Mouse (Mus musculus): ENCODE results near the gene Zbtb16. TPM values are rescaled to one million over a fixed set of nuclear protein-coding genes. Genes with fewer than 3 reads are reported as not detected.
A peak's percentile ranks its signal among the peaks of the same experiment; 100 is the strongest.

Zbtb16 gene
- 6.0 and 7.0 TPM in 2 replicates for polyA plus RNA-seq (2014; fragmentation: Nextera tagmentation; extraction: Ambion mirVana)

DNA sequence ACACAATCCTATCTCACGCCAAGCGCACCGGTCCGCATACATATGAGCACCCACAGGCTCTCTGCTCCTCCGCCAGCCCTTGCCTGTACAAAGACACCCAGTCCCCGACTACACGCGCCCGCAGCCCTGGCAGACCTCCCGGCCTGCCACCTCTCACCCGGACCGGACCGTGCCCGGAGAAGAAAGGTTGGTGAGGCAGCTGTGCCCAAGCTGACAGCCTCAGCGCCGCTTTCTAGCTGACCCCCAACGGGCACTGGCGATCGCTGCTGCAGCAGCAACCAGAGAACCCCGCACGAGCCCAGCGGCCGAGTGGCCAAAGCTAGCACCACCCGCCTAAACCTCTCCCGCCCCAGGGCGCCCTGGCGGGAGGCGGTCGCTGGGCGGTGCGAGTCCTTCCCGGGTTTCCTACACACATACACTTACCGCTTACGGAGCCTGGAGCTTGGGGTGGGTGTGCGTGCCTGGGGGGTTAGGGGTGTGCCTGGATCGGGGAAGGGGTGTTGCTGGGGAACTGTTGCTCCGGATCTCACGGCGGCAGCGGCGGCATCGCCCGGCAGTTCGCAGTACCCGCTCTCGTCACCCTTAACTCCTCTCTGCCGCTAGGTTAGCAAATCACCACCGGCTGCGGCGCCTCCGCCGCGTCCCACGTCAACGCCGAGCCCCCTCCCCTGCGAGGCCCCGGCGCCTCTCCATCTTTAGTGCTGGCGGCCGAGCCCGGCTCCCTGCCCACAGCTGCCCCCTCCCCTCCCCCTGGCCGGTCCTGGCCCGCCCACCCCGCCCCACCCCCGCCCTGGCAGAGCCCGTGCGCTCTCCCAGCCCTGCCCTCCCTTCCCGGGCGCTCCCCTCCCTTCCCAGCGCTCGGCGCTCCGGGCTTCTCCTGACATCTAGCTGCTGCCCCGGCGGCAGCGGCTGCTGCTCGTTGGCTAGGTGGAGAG lies at the start of gene Zbtb16:
Gene Zbtb16 (minus strand): TSS at position 592 of the 935 bp plus-strand sequence.
- H3K4me3 ChIP-seq (replicated peaks; ENCODE audit: low read depth, low read length): peak within 1 kb of the TSS; percentile 68
- H3K9ac ChIP-seq (replicated peaks; ENCODE audit: low read length): peak within 1 kb of the TSS; percentile 67
- H3K36me3 ChIP-seq (ENCODE audit: control insufficient read depth, insufficient read depth, low read length): no peaks in the 10 kb centered on the region
- peaks cover 11% of the 10 kb centered on the region for H3K27me3 ChIP-seq (ENCODE audit: control insufficient read depth, insufficient read depth, low read length)
- DNase-seq (peak; percentile 93), ATAC-seq (ENCODE audit: low FRiP score, low TSS enrichment) (peak; percentile 85)
- H3K9me3 ChIP-seq (ENCODE audit: control insufficient read depth, low read length): no peaks in the 10 kb centered on the region
- under 1% methylated on average over 72 of the region's 78 CpGs for WGBS
- peaks cover 26% of the 10 kb centered on the region; the same call in 1 of the 2 replicates for H3K4me1 ChIP-seq (ENCODE audit: control insufficient read depth, insufficient read depth, low read length)
- peak within 1 kb of the TSS; percentile 99 for H3K4me2 ChIP-seq (ENCODE audit: low read length)
- peak within 1 kb of the TSS; percentile 70 for H3K27ac ChIP-seq (replicated peaks; ENCODE audit: low read depth, low read length)

DNA sequence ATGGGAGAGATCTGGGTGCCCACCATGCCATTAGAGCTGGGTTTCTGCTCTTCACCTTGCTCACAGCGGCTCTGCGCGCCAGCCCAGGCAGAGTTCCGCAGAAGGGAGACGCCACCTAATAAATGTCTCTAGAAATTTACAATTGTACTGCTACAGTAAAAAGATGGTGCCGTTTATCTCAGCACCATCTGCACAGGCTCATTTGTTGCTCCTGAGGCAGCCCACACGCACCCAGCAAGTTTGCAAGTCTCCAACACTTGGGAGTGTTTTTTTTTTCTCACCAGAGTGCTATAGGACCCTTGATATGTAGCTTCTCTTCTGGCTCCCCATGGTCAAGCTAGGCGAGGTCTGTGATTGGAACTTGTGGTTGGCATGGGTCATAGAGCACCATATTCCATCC lies 36.9 kb upstream of the Zbtb16 start:
- no peaks in the 10 kb centered on the region for H3K9me3 ChIP-seq (ENCODE audit: control insufficient read depth, low read length)
- ATAC-seq (ENCODE audit: low FRiP score, low TSS enrichment) (no peak), DNase-seq (no peak)
- no peak overlapping the region for H3K27ac ChIP-seq (replicated peaks; ENCODE audit: low read depth, low read length)
- H3K4me1 ChIP-seq (ENCODE audit: control insufficient read depth, insufficient read depth, low read length): no peaks in the 10 kb centered on the region
- no peak overlapping the region for H3K4me3 ChIP-seq (replicated peaks; ENCODE audit: low read depth, low read length)
- H3K27me3 ChIP-seq (ENCODE audit: control insufficient read depth, insufficient read depth, low read length): no peaks in the 10 kb centered on the region
- 91% methylated on average over 8 of the region's 8 CpGs for WGBS
- no peaks in the 10 kb centered on the region for H3K36me3 ChIP-seq (ENCODE audit: control insufficient read depth, insufficient read depth, low read length)
- no peak overlapping the region for H3K4me2 ChIP-seq (ENCODE audit: low read length)
- H3K9ac ChIP-seq (replicated peaks; ENCODE audit: low read length): no peak overlapping the region

DNA sequence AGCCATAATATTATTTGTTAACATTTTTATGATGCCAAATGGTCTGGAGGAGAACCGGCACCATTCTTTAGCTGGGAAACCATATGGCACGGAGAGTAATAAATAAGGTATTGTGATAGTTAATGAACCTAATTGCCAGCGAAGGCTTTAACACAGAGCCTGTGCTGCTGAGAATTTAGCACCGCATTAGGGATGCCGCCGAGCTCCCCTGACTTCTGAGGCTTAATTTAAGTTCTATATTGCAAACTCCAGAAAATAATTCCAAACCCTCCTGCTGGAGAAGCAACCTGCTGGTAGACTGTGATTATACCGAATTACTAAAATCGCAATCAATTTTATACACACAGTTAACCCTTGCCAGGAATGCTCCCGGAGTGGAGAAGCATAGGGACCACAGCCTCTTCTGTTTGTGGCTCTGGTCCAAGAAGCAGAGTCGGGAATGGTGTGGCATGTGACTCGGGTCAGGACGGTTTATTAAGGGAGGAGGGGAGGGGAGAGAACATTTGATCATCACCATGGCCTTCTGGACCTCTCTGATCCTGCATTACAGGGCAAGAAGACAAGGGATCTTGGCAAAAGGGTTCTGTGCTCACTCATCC lies 30.6 kb upstream of the Zbtb16 start:
- ATAC-seq (ENCODE audit: low FRiP score, low TSS enrichment) (no peak), DNase-seq (no peak)
- WGBS: 62% methylated on average over 12 of the region's 12 CpGs
- Histone ChIP-seq H3K9ac (replicated peaks; ENCODE audit: low read length) (no peak overlapping the region), H3K4me2 (ENCODE audit: low read length) (no peak overlapping the region), H3K9me3 (ENCODE audit: control insufficient read depth, low read length) (no peaks in the 10 kb centered on the region), H3K4me1 (ENCODE audit: control insufficient read depth, insufficient read depth, low read length) (peaks cover 10% of the 10 kb centered on the region), H3K27ac (replicated peaks; ENCODE audit: low read depth, low read length) (no peak overlapping the region), H3K4me3 (replicated peaks; ENCODE audit: low read depth, low read length) (no peak overlapping the region), H3K36me3 (ENCODE audit: control insufficient read depth, insufficient read depth, low read length) (no peaks in the 10 kb centered on the region), H3K27me3 (ENCODE audit: control insufficient read depth, insufficient read depth, low read length) (no peaks in the 10 kb centered on the region)

DNA sequence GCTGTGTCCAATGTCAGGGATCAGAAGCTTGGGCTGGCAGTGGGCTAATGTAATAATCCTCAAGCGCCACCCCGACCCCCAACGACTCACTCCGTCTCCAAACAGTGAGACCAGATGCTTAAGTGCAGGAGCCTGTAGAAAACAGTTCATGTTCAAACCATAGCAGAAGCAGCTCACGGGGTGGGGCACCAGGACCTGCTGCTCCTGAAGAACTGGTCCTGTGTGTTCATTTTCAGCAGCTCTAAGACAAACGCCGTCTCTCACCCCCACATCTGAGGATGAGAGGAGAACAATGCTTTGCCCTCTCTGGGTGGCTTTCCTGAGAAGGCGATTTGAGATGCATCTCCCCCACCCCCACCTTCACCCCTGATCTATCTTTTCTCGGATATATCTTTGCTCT lies 29.2 kb upstream of the Zbtb16 start:
- no peaks in the 10 kb centered on the region for H3K27me3 ChIP-seq (ENCODE audit: control insufficient read depth, insufficient read depth, low read length)
- WGBS: 37% methylated on average over 9 of the region's 9 CpGs
- no peak for ATAC-seq (ENCODE audit: low FRiP score, low TSS enrichment)
- H3K36me3 ChIP-seq (ENCODE audit: control insufficient read depth, insufficient read depth, low read length): no peaks in the 10 kb centered on the region
- no peak overlapping the region for H3K27ac ChIP-seq (replicated peaks; ENCODE audit: low read depth, low read length)
- no peak overlapping the region for H3K4me2 ChIP-seq (ENCODE audit: low read length)
- DNase-seq: no peak
- peaks cover 11% of the 10 kb centered on the region for H3K4me1 ChIP-seq (ENCODE audit: control insufficient read depth, insufficient read depth, low read length)
- no peaks in the 10 kb centered on the region for H3K9me3 ChIP-seq (ENCODE audit: control insufficient read depth, low read length)
- no peak overlapping the region for H3K9ac ChIP-seq (replicated peaks; ENCODE audit: low read length)
- H3K4me3 ChIP-seq (replicated peaks; ENCODE audit: low read depth, low read length): no peak overlapping the region

DNA sequence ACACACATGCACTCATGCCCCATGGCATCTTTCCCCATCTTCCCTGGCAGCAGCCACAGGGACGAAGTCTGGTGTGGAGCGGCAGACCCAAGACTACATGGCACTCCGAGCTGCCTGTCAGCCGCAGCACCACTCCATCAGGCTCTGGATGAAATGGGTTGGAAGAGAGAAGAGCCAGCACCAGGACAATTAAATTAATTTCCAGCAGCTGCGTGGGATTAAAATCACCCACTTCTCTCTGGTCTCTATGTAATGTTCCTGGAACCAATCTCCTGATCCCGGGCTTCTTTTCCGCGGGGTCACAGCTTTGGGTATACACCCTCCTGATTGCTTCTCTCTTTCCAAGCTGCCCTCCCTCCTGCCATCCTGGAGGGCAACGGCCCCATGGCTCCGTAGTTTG lies 25.5 kb upstream of the Zbtb16 start:
- no peaks in the 10 kb centered on the region for H3K27me3 ChIP-seq (ENCODE audit: control insufficient read depth, insufficient read depth, low read length)
- H3K4me3 ChIP-seq (replicated peaks; ENCODE audit: low read depth, low read length): no peak overlapping the region
- ATAC-seq (ENCODE audit: low FRiP score, low TSS enrichment) (no peak), DNase-seq (no peak)
- H3K9ac ChIP-seq (replicated peaks; ENCODE audit: low read length): no peak overlapping the region
- H3K27ac ChIP-seq (replicated peaks; ENCODE audit: low read depth, low read length): no peak overlapping the region
- no peaks in the 10 kb centered on the region for H3K9me3 ChIP-seq (ENCODE audit: control insufficient read depth, low read length)
- 92% methylated on average over 10 of the region's 10 CpGs for WGBS
- peaks cover 6% of the 10 kb centered on the region; the same call in 1 of the 2 replicates for H3K4me1 ChIP-seq (ENCODE audit: control insufficient read depth, insufficient read depth, low read length)
- H3K4me2 ChIP-seq (ENCODE audit: low read length): no peak overlapping the region
- H3K36me3 ChIP-seq (ENCODE audit: control insufficient read depth, insufficient read depth, low read length): no peaks in the 10 kb centered on the region

DNA sequence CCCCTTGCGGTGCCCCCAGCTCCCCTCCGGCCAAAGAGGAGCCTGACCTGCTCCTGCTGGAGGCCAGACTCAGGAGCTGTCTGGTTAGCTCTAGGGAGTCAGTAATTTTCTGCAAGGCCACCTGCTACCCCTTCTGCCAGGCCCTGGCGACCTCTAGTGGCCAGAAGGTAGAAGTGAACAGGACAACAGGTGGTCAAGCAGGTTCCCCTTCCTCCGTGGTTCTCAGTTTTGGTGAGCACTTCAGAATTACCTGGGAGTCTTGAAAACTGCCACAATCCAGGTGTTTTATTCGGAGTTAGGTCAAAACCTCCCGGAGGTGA lies 24.5 kb upstream of the Zbtb16 start:
- 2% methylated on average over 6 of the region's 6 CpGs for WGBS
- peak; percentile 43; the same call in 1 of the 2 replicates for ATAC-seq (ENCODE audit: low FRiP score, low TSS enrichment)
- Histone ChIP-seq H3K36me3 (ENCODE audit: control insufficient read depth, insufficient read depth, low read length) (no peaks in the 10 kb centered on the region), H3K4me1 (ENCODE audit: control insufficient read depth, insufficient read depth, low read length) (0 out of 2 replicates have a peak, but pooled peaks cover 6% of the 10 kb centered on the region), H3K4me2 (ENCODE audit: low read length) (no peak overlapping the region), H3K9ac (replicated peaks; ENCODE audit: low read length) (no peak overlapping the region), H3K27ac (replicated peaks; ENCODE audit: low read depth, low read length) (no peak overlapping the region), H3K4me3 (replicated peaks; ENCODE audit: low read depth, low read length) (no peak overlapping the region), H3K9me3 (ENCODE audit: control insufficient read depth, low read length) (no peaks in the 10 kb centered on the region), H3K27me3 (ENCODE audit: control insufficient read depth, insufficient read depth, low read length) (no peaks in the 10 kb centered on the region)
- peak; percentile 81 for DNase-seq

DNA sequence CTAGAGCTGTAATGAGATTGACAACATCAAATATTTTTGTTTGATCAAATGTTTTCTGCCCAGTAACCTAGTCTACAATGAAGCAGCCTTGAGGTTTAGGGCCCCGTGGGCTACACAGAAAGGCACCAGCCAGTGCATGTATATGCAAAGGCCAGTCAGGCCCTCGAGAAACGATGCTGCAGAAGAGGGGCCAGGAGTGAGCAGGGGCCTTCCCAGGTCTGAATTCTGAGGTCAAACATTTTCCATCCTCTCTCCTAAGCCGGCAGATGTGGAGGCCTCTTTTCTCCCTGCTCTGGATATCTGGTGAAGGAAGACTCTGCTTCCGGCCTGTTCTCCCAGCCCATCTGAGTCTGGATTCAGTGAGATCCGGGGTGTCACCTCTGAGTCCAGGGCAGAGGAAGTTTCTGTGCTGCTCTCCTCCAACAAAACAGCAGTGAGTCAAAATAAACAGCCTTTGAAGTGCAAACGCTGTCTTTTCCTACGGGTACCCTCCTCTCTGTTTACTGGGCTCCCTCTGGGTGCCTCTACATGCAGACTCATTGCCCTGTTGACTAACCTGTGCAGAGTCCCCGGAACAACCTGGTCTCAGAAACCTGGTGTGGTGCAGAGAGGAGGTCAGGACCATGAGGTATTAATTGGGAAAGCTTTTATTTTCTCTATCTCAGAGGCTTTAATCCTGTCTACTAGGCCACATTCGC lies 24.0 kb upstream of the Zbtb16 start:
- no peak for ATAC-seq (ENCODE audit: low FRiP score, low TSS enrichment)
- H3K4me3 ChIP-seq (replicated peaks; ENCODE audit: low read depth, low read length): no peak overlapping the region
- no peak overlapping the region for H3K27ac ChIP-seq (replicated peaks; ENCODE audit: low read depth, low read length)
- H3K9me3 ChIP-seq (ENCODE audit: control insufficient read depth, low read length): no peaks in the 10 kb centered on the region
- DNase-seq: no peak
- WGBS: 19% methylated on average over 10 of the region's 10 CpGs
- H3K4me2 ChIP-seq (ENCODE audit: low read length): no peak overlapping the region
- no peaks in the 10 kb centered on the region for H3K36me3 ChIP-seq (ENCODE audit: control insufficient read depth, insufficient read depth, low read length)
- H3K27me3 ChIP-seq (ENCODE audit: control insufficient read depth, insufficient read depth, low read length): no peaks in the 10 kb centered on the region
- 0 out of 2 replicates have a peak, but pooled peaks cover 6% of the 10 kb centered on the region for H3K4me1 ChIP-seq (ENCODE audit: control insufficient read depth, insufficient read depth, low read length)
- no peak overlapping the region for H3K9ac ChIP-seq (replicated peaks; ENCODE audit: low read length)

DNA sequence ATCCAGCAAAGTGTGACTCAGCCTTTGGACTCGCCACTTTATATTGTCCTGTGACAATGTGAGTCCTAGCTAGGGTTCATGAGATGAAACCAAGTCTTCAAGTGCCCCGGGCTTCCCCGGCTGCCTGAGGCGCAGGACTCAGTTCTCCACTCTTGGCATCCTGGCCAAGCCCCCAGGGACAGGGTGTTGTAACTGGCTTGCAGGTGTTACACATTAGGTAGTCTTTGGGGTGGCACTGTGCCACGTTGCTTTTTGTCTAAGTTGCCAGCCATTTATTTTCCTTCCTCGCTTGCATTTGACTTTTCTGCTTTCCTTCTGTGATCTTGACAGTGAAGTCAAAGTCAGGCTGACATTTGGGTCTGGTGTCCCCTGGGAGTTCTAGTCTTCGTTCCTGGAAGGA lies 21.9 kb upstream of the Zbtb16 start:
- 0 out of 2 replicates have a peak, but pooled peaks cover 6% of the 10 kb centered on the region for H3K4me1 ChIP-seq (ENCODE audit: control insufficient read depth, insufficient read depth, low read length)
- H3K4me2 ChIP-seq (ENCODE audit: low read length): no peak overlapping the region
- H3K4me3 ChIP-seq (replicated peaks; ENCODE audit: low read depth, low read length): no peak overlapping the region
- H3K36me3 ChIP-seq (ENCODE audit: control insufficient read depth, insufficient read depth, low read length): no peaks in the 10 kb centered on the region
- WGBS: 76% methylated on average over 7 of the region's 7 CpGs
- no peaks in the 10 kb centered on the region for H3K27me3 ChIP-seq (ENCODE audit: control insufficient read depth, insufficient read depth, low read length)
- no peaks in the 10 kb centered on the region for H3K9me3 ChIP-seq (ENCODE audit: control insufficient read depth, low read length)
- no peak overlapping the region for H3K27ac ChIP-seq (replicated peaks; ENCODE audit: low read depth, low read length)
- H3K9ac ChIP-seq (replicated peaks; ENCODE audit: low read length): no peak overlapping the region
- DNase-seq (no peak), ATAC-seq (ENCODE audit: low FRiP score, low TSS enrichment) (no peak)
